Mouse (Mus musculus) heart, embryonic 15.5 days (tissue): ENCODE measurements around the gene Lrrn2. TPM values are rescaled to one million over a fixed set of nuclear protein-coding genes. Genes with fewer than 3 reads are reported as not detected.

Experiments used
- ATAC-seq: fragments of 200-750 bp; cut with Nextera tagmentation; replicated peaks from 2 replicates; pipeline ENCODE4 v1.8.0; 2017; ENCODE audit warnings: low read depth, moderate TSS enrichment; ENCODE audit not compliant: insufficient number of reproducible peaks, insufficient read depth, low FRiP score
- H3K27ac ChIP-seq: fragments of 300-500 bp; sonication (generic); 2 replicates; pipeline ENCODE4 v1.5.1; 2015; ENCODE audit warnings: mild to moderate bottlenecking, inconsistent platforms
- H3K27me3 ChIP-seq: fragments of 300-500 bp; sonication (generic); 2 replicates; pipeline ENCODE4 v1.6.1; 2015; ENCODE audit warnings: inconsistent platforms
- H3K36me3 ChIP-seq: fragments of 300-500 bp; sonication (generic); 2 replicates; pipeline ENCODE4 v1.6.1; 2015; ENCODE audit warnings: mild to moderate bottlenecking, inconsistent platforms
- H3K4me1 ChIP-seq: fragments of 300-500 bp; sonication (generic); replicated peaks from 2 replicates; pipeline ENCODE4 v1.6.1; 2015; ENCODE audit warnings: inconsistent platforms
- H3K4me2 ChIP-seq: fragments of 300-500 bp; sonication (generic); 2 replicates; pipeline ENCODE4 v1.6.1; 2015; ENCODE audit warnings: inconsistent platforms, mild to moderate bottlenecking, moderate library complexity
- H3K4me3 ChIP-seq: fragments of 300-500 bp; sonication (generic); 2 replicates; pipeline ENCODE4 v1.5.1; 2015; ENCODE audit warnings: mild to moderate bottlenecking, inconsistent platforms
- H3K9ac ChIP-seq: fragments of 300-500 bp; sonication (generic); 2 replicates; pipeline ENCODE4 v1.6.1; 2015; ENCODE audit warnings: mild to moderate bottlenecking, inconsistent platforms
- H3K9me3 ChIP-seq: fragments of 300-500 bp; sonication (generic); replicated peaks from 2 replicates; pipeline ENCODE4 v1.6.1; 2016; ENCODE audit warnings: inconsistent platforms
- WGBS: fragments of 180-500 bp; shearing (Covaris S2); methylation state at CpG from one replicate; pipeline ENCODE4 v1.1.7; 2015; ENCODE audit warnings: mixed read lengths; 5-methylcytosine and 5-hydroxymethylcytosine counted together
- polyA plus RNA-seq: library from polyadenylated mRNA; unstranded; fragments of >200 nt; fragmentation: Nextera tagmentation; extraction: Ambion mirVana; gene quantifications from 2 replicates; pipeline ENCODE4 v1.2.1, GENCODE M21; 2015

Lrrn2 gene
- polyA plus RNA-seq, 1 experiment from 2014 or later = 9.6 TPM

- Histone ChIP-seq H3K9ac (no peak overlapping the region), H3K4me1 (0 out of 2 replicates have a peak, but pooled peaks cover 9% of the 10 kb centered on the region), H3K36me3 (no peaks in the 10 kb centered on the region), H3K27me3 (no peaks in the 10 kb centered on the region), H3K9me3 (no peaks in the 10 kb centered on the region), H3K4me3 (no peak overlapping the region), H3K4me2 (no peak overlapping the region), H3K27ac (no peak overlapping the region)
- 59% methylated on average over 2 of the region's 2 CpGs for WGBS
- ATAC-seq = no peak
Observed at GRCm38 (mm10) chr1:132932421-132932820, 52.3 kb downstream of the Lrrn2 start.

DNA sequence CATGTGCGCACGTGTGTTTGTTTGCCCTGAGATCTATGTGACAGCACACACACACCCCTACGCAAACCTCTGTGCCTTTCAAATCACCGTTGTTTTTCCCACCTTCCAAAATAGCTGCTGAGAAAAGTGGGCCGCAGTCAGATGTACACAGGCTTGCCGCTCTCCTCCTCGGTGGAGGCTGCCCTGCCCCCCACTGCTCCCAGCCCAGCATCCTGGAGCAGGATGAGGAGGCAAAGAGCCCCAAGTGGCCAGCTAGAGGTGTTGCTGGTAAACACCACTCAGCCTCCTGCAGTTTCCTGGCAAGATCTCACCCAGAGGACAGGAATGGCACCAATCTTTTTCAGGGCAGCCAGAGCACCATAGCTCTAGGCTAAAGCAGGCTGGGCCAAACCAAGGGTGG, 54.8 kb downstream of the Lrrn2 start:
- H3K4me3 ChIP-seq = no peak overlapping the region
- no peaks in the 10 kb centered on the region for H3K9me3 ChIP-seq
- H3K4me2 ChIP-seq = no peak overlapping the region
- WGBS = 29% methylated on average over 7 of the region's 7 CpGs
- no peak for ATAC-seq
- H3K9ac ChIP-seq = no peak overlapping the region
- H3K27ac ChIP-seq = no peak overlapping the region
- H3K4me1 ChIP-seq = 0 out of 2 replicates have a peak, but pooled peaks cover 6% of the 10 kb centered on the region
- H3K27me3 ChIP-seq = no peaks in the 10 kb centered on the region
- H3K36me3 ChIP-seq = no peaks in the 10 kb centered on the region

DNA sequence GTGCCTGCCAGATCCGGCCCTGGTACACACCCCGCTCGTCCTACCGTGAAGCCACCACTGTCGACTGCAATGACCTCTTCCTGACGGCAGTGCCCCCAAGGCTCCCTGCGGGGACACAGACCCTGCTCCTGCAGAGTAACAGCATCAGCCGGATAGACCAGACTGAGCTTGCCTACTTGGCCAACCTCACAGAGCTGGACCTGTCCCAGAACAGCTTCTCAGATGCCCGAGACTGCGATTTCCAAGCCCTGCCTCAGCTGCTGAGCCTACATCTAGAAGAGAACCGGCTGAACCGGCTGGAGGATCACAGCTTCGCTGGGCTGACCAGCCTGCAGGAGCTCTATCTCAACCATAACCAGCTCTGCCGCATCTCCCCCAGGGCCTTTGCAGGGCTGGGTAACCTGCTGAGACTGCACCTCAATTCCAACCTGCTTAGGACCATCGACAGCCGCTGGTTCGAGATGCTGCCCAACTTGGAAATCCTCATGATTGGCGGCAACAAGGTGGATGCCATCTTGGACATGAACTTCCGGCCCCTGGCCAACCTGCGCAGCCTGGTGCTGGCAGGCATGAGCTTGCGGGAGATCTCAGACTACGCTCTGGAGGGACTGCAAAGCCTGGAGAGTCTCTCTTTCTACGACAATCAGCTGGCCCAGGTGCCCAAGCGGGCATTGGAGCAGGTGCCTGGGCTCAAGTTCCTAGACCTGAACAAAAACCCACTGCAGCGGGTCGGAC, 57.4 kb downstream of the Lrrn2 start:
- no peaks in the 10 kb centered on the region for H3K27me3 ChIP-seq
- WGBS = 83% methylated on average over 26 of the region's 26 CpGs
- no peaks in the 10 kb centered on the region for H3K9me3 ChIP-seq
- H3K27ac ChIP-seq = no peak overlapping the region
- no peak overlapping the region for H3K9ac ChIP-seq
- 0 out of 2 replicates have a peak, but pooled peaks cover 3% of the 10 kb centered on the region for H3K4me1 ChIP-seq
- ATAC-seq = no peak
- H3K36me3 ChIP-seq = no peaks in the 10 kb centered on the region
- H3K4me3 ChIP-seq = no peak overlapping the region
- H3K4me2 ChIP-seq = no peak overlapping the region

DNA sequence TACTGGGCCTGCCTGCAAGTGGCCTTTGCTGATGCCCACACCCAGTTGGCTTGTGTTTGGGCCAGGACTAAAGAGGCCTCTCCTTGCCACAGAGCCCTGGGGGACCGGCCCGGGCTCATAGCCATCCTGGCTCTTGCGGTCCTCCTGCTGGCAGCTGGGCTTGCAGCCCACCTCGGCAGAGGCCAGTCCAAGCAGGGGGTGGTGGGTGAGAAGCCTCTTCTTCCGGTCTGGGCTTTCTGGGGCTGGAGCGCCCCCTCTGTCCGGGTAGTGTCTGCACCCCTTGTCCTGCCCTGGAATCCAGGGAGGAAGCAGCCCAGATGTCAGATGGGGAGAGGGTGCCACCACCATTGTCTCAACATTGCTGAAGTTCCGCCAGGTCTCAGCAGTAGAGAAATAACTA, 58.9 kb downstream of the Lrrn2 start:
- Histone ChIP-seq H3K9me3 (no peaks in the 10 kb centered on the region), H3K4me2 (no peak overlapping the region), H3K36me3 (no peaks in the 10 kb centered on the region), H3K4me3 (no peak overlapping the region), H3K27ac (no peak overlapping the region), H3K9ac (no peak overlapping the region), H3K27me3 (no peaks in the 10 kb centered on the region), H3K4me1 (0 out of 2 replicates have a peak, but pooled peaks cover 3% of the 10 kb centered on the region)
- no peak for ATAC-seq
- 64% methylated on average over 8 of the region's 8 CpGs for WGBS

GRCm38 (mm10) chr1:132945826-132946225, 65.8 kb downstream of the Lrrn2 start:
- no peak overlapping the region for H3K9ac ChIP-seq
- no peaks in the 10 kb centered on the region for H3K36me3 ChIP-seq
- 56% methylated on average over 8 of the region's 8 CpGs for WGBS
- no peaks in the 10 kb centered on the region for H3K4me1 ChIP-seq
- H3K4me2 ChIP-seq = no peak overlapping the region
- no peak for ATAC-seq
- 0 out of 2 replicates have a peak, but pooled peaks cover 3% of the 10 kb centered on the region for H3K27me3 ChIP-seq
- H3K27ac ChIP-seq = no peak overlapping the region
- no peaks in the 10 kb centered on the region for H3K9me3 ChIP-seq
- no peak overlapping the region for H3K4me3 ChIP-seq

DNA sequence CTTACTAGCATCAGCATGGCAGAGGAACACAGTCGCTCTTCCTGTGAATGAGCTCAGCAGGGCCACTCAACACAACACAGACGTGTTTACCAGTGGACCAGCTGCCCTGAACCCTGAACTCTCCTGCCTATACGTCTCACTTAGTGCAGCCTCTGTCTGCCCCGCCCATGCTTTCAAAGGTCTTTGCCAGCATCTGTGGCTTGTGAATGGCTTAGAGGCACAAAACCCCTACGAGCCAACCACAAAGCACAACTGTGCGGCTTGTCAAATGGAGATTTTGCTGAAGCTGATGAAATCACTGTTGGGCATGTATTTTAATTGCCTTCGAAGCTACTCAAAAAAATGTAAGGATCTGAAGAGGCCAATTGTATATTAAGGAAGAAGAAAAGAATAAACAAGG, 67.7 kb downstream of the Lrrn2 start:
- ATAC-seq = no peak
- no peak overlapping the region for H3K9ac ChIP-seq
- H3K4me1 ChIP-seq = no peaks in the 10 kb centered on the region
- H3K4me2 ChIP-seq = no peak overlapping the region
- no peak overlapping the region for H3K27ac ChIP-seq
- no peaks in the 10 kb centered on the region for H3K36me3 ChIP-seq
- no peak overlapping the region for H3K4me3 ChIP-seq
- WGBS = 59% methylated on average over 7 of the region's 7 CpGs
- 0 out of 2 replicates have a peak, but pooled peaks cover 3% of the 10 kb centered on the region for H3K27me3 ChIP-seq
- H3K9me3 ChIP-seq = no peaks in the 10 kb centered on the region

GRCm38 (mm10) chr1:132956809-132957208, 76.7 kb downstream of the Lrrn2 start:
- no peaks in the 10 kb centered on the region for H3K36me3 ChIP-seq
- no peak overlapping the region for H3K27ac ChIP-seq
- no peak overlapping the region for H3K4me3 ChIP-seq
- no peak for ATAC-seq
- WGBS = 80% methylated on average over 5 of the region's 5 CpGs
- H3K9me3 ChIP-seq = no peaks in the 10 kb centered on the region
- H3K27me3 ChIP-seq = no peaks in the 10 kb centered on the region
- H3K4me1 ChIP-seq = no peaks in the 10 kb centered on the region
- no peak overlapping the region for H3K4me2 ChIP-seq
- H3K9ac ChIP-seq = no peak overlapping the region

GRCm38 (mm10) chr1:132961751-132962150, 81.7 kb downstream of the Lrrn2 start:
- Histone ChIP-seq H3K4me3 (no peak overlapping the region), H3K36me3 (no peaks in the 10 kb centered on the region), H3K9me3 (no peaks in the 10 kb centered on the region), H3K27ac (no peak overlapping the region), H3K27me3 (no peaks in the 10 kb centered on the region), H3K4me2 (no peak overlapping the region), H3K9ac (no peak overlapping the region), H3K4me1 (peaks cover 7% of the 10 kb centered on the region; the same call in 1 of the 2 replicates)
- WGBS = 87% methylated on average over 3 of the region's 3 CpGs
- no peak for ATAC-seq

GRCm38 (mm10) chr1:132964106-132964505, 84.0 kb downstream of the Lrrn2 start:
- H3K27ac ChIP-seq = no peak overlapping the region
- ATAC-seq = no peak
- 70% methylated on average over 2 of the region's 2 CpGs for WGBS
- no peak overlapping the region for H3K9ac ChIP-seq
- no peaks in the 10 kb centered on the region for H3K9me3 ChIP-seq
- H3K4me2 ChIP-seq = no peak overlapping the region
- no peak overlapping the region for H3K4me3 ChIP-seq
- no peaks in the 10 kb centered on the region for H3K36me3 ChIP-seq
- no peaks in the 10 kb centered on the region for H3K27me3 ChIP-seq
- H3K4me1 ChIP-seq = peaks cover 7% of the 10 kb centered on the region; the same call in 1 of the 2 replicates

GRCm38 (mm10) chr1:132964691-132965090, 84.6 kb downstream of the Lrrn2 start:
- Histone ChIP-seq H3K9ac (no peak overlapping the region), H3K27me3 (no peaks in the 10 kb centered on the region), H3K27ac (no peak overlapping the region), H3K9me3 (no peaks in the 10 kb centered on the region), H3K4me3 (no peak overlapping the region), H3K4me2 (no peak overlapping the region), H3K36me3 (no peaks in the 10 kb centered on the region), H3K4me1 (peaks cover 7% of the 10 kb centered on the region; the same call in 1 of the 2 replicates)
- WGBS = 37% methylated on average over 4 of the region's 4 CpGs
- ATAC-seq = no peak

DNA sequence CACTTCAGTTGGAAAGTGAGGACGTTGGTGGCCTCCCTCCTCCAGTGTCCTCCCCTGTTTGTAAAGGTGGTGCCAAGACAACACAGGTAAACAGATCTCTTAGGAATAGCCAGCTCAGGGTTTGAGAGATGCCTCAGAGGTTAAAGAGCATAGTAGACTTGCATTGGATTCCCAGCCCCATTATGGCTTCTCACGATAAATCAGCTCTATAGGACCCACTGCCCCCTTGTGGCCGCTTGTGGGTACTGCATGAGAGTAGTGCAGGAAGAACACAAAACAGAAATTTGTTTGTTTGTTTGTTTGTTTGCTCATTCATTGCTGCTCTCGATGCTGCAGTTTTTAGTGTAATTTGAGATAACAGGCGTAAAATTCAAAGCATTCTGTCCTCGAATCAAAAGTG, 88.6 kb downstream of the Lrrn2 start:
- H3K4me2 ChIP-seq = no peak overlapping the region
- 27% methylated on average over 6 of the region's 6 CpGs for WGBS
- H3K9ac ChIP-seq = no peak overlapping the region

GRCm38 (mm10) chr1:132977402-132977801, 97.3 kb downstream of the Lrrn2 start:
- no peaks in the 10 kb centered on the region for H3K27me3 ChIP-seq
- ATAC-seq = no peak
- 62% methylated on average over 1 of the region's 1 CpGs for WGBS
- no peaks in the 10 kb centered on the region for H3K4me1 ChIP-seq
- H3K27ac ChIP-seq = no peak overlapping the region
- no peak overlapping the region for H3K9ac ChIP-seq
- H3K4me3 ChIP-seq = no peak overlapping the region
- 0 out of 2 replicates have a peak, but pooled peaks cover 4% of the 10 kb centered on the region for H3K36me3 ChIP-seq
- no peak overlapping the region for H3K4me2 ChIP-seq
- H3K9me3 ChIP-seq = no peaks in the 10 kb centered on the region

More for the DNA sequence above, 88.6 kb downstream of the Lrrn2 start:
- Histone ChIP-seq H3K4me3 (no peak overlapping the region), H3K36me3 (no peaks in the 10 kb centered on the region), H3K9me3 (no peaks in the 10 kb centered on the region), H3K4me1 (peaks cover 7% of the 10 kb centered on the region; the same call in 1 of the 2 replicates), H3K27me3 (no peaks in the 10 kb centered on the region), H3K27ac (no peak overlapping the region)
- no peak for ATAC-seq
